17 mouse cellular contexts compared by ENCODE assay signal in genomic region chr6:73913426-73914404, GRCm38 (mm10).
DNase-seq lines count a peak whose midpoint lies in the region; ATAC-seq lines count a peak whose summit lies in the region.
"Had no signal": no experiment of that assay in that cellular context is flagged by ENCODE, and none has a peak within 500 bp of the region (broad histone marks: within the 10 kb centered on the region; RNA-seq: fewer than 3 reads in every experiment).

No protein-coding gene starts in this region.

- H3K27ac ChIP-seq in hindbrain, embryonic 13.5 days, result peak overlapping the region; percentile 30; the same call in 1 of the 2 replicates
- no peak overlapping the region for H3K27ac ChIP-seq in hindbrain, embryonic 11.5 days (ENCODE audit: low read depth, low read length)
- peak overlapping the region; percentile 38 for H3K27ac ChIP-seq in hindbrain, embryonic 14.5 days
- H3K27ac ChIP-seq: limb, embryonic 15.5 days had no signal

- no peaks in the 10 kb centered on the region for H3K27me3 ChIP-seq in hindbrain, embryonic 13.5 days
- no peaks in the 10 kb centered on the region for H3K27me3 ChIP-seq in hindbrain, embryonic 11.5 days (ENCODE audit: control insufficient read depth, insufficient read depth, low read length)
- H3K27me3 ChIP-seq in hindbrain, embryonic 14.5 days (ENCODE audit: control insufficient read depth, insufficient read depth, low read length), result no peaks in the 10 kb centered on the region
- H3K27me3 ChIP-seq: limb, embryonic 15.5 days had no signal

- no peak overlapping the region for H3K9ac ChIP-seq in hindbrain, embryonic 13.5 days
- no peak overlapping the region for H3K9ac ChIP-seq in hindbrain, embryonic 11.5 days (ENCODE audit: low read depth, low read length)
- H3K9ac ChIP-seq in hindbrain, embryonic 14.5 days, result no peak overlapping the region
- H3K9ac ChIP-seq: limb, embryonic 15.5 days; liver, postnatal 0 days had no signal

- no peak overlapping the region for H3K4me3 ChIP-seq in hindbrain, embryonic 13.5 days
- no peak overlapping the region for H3K4me3 ChIP-seq in hindbrain, embryonic 11.5 days (ENCODE audit: low read depth, low read length)
- H3K4me3 ChIP-seq in hindbrain, embryonic 14.5 days (replicated peaks; ENCODE audit: low read length), result no peak overlapping the region
- H3K4me3 ChIP-seq: limb, embryonic 15.5 days had no signal

- no peak overlapping the region for H3K4me2 ChIP-seq in hindbrain, embryonic 13.5 days
- no peak overlapping the region for H3K4me2 ChIP-seq in hindbrain, embryonic 11.5 days (replicated peaks; ENCODE audit: low read depth, low read length)
- H3K4me2 ChIP-seq in hindbrain, embryonic 14.5 days (replicated peaks), result no peak overlapping the region
- H3K4me2 ChIP-seq: heart, embryonic 11.5 days; limb, embryonic 15.5 days had no signal

- H3K4me1 ChIP-seq in hindbrain, embryonic 13.5 days (replicated peaks), result no peaks in the 10 kb centered on the region; the same call in 1 of the 2 replicates
- no peaks in the 10 kb centered on the region for H3K4me1 ChIP-seq in hindbrain, embryonic 11.5 days (replicated peaks; ENCODE audit: control insufficient read depth, insufficient read depth, low read length)
- no peaks in the 10 kb centered on the region for H3K4me1 ChIP-seq in hindbrain, embryonic 14.5 days (replicated peaks; ENCODE audit: control insufficient read depth, insufficient read depth, low read length)
- H3K4me1 ChIP-seq: limb, embryonic 15.5 days had no signal

- H3K9me3 ChIP-seq in hindbrain, embryonic 13.5 days, result no peaks in the 10 kb centered on the region
- H3K9me3 ChIP-seq in hindbrain, embryonic 11.5 days (ENCODE audit: control insufficient read depth, low read length), result no peaks in the 10 kb centered on the region
- H3K9me3 ChIP-seq in hindbrain, embryonic 14.5 days (ENCODE audit: control insufficient read depth, low read length), result 0 out of 2 replicates have a peak, but pooled peaks cover 4% of the 10 kb centered on the region
- H3K9me3 ChIP-seq: limb, embryonic 15.5 days had no signal

- no peaks in the 10 kb centered on the region for H3K36me3 ChIP-seq in hindbrain, embryonic 13.5 days
- no peaks in the 10 kb centered on the region for H3K36me3 ChIP-seq in hindbrain, embryonic 11.5 days (ENCODE audit: control insufficient read depth, insufficient read depth, low read length)
- no peaks in the 10 kb centered on the region for H3K36me3 ChIP-seq in hindbrain, embryonic 14.5 days (replicated peaks; ENCODE audit: control insufficient read depth, insufficient read depth)
- H3K36me3 ChIP-seq: limb, embryonic 15.5 days had no signal

- peak; percentile 85 for ATAC-seq in hindbrain, embryonic 13.5 days (ENCODE audit: low FRiP score)
- no peak for ATAC-seq in hindbrain, embryonic 11.5 days (ENCODE audit: low FRiP score)
- ATAC-seq in hindbrain, embryonic 14.5 days (ENCODE audit: low FRiP score), result peak; percentile 70
- no peak for ATAC-seq in megakaryocyte, adult 5-6 weeks (ENCODE audit: poor library complexity, severe bottlenecking)
- ATAC-seq: intestine, postnatal 0 days; liver, postnatal 0 days had no signal

- no peak for DNase-seq in hindbrain, embryonic 11.5 days (ENCODE audit: low spot score)
- DNase-seq in brain, embryonic 18.5 days (ENCODE audit: low read depth, low spot score), result peak; percentile 4
- DNase-seq in cerebellum, adult 8-10 months, result peak; percentile 76
- DNase-seq in hindbrain, embryonic 14.5 days (ENCODE audit: low spot score), result peak; percentile 55
- DNase-seq in right cerebral cortex, postnatal 36 days (ENCODE audit: low spot score in 2 of 2), result no peak
- DNase-seq: embryo, embryonic 11 days; gastrocnemius, postnatal 36 days; heart, postnatal 36 days; kidney, postnatal 25 days; layer of hippocampus, adult 9-11 months; liver, postnatal 0 days; lung, postnatal 36 days had no signal

- WGBS in hindbrain, embryonic 13.5 days, result 45% methylated on average over 2 of the region's 2 CpGs
- 53% methylated on average over 2 of the region's 2 CpGs for WGBS in hindbrain, embryonic 11.5 days
- WGBS in hindbrain, embryonic 14.5 days, result 36% methylated on average over 2 of the region's 2 CpGs

Comparison
In these comparisons a context has a peak if more than half of its experiments do, and no peak if none do; other contexts are left out.
1. ATAC-seq: peak in hindbrain, embryonic 13.5 days (single experiment) and hindbrain, embryonic 14.5 days (single experiment); none in hindbrain, embryonic 11.5 days (single experiment) and megakaryocyte, adult 5-6 weeks (single experiment).
2. DNase-seq: peak in brain, embryonic 18.5 days (single experiment), cerebellum, adult 8-10 months (single experiment) and hindbrain, embryonic 14.5 days (single experiment); none in hindbrain, embryonic 11.5 days (single experiment) and right cerebral cortex, postnatal 36 days (0 of 2).